Mouse (Mus musculus) embryo, embryonic 10.5 days (tissue): ENCODE results near the gene Cmpk2.
"Not testable (repeated sequence)": the region's sequence is repeated elsewhere in the genome, so short reads cannot be mapped to it uniquely, and the experiment has no call there.

Source experiments
- DNase-seq: peaks from one replicate; pipeline ENCODE4 v3.0.0-alpha.2; 2015; ENCODE audit warnings: low spot score

The Cmpk2 gene

GRCm38 (mm10) chr12:26469098-26470041, at the start of gene Cmpk2:
Gene Cmpk2, plus strand, starts transcription at chr12:26469204.
- DNase-seq = peak; percentile 77

GRCm38 (mm10) chr12:26424841-26425240, 44.2 kb upstream of the Cmpk2 start:
- DNase-seq = peak; percentile 78

GRCm38 (mm10) chr12:26428771-26429170, 40.2 kb upstream of the Cmpk2 start:
- not testable (repeated sequence) for DNase-seq

DNA sequence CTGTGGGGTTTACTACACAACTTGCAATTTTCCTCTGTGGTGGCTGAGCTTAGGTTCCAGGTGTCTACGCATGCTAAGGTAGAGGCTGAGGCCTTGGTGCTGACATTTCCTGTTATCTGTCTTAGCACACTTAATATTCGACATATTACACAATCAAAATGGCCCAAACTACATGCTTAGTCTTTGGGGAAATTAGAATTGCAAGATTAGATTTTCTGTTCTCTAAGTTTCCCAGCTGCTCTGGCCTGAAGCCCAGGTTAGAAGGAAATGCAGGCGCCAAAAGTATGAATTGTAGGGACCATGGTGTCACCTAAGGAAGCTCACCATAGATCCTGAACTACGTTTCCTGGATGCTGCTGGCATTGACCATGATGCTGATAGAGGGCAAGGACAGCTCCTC, 32.7 kb upstream of the Cmpk2 start:
- DNase-seq = no peak

GRCm38 (mm10) chr12:26437950-26438349, 31.1 kb upstream of the Cmpk2 start:
- no peak for DNase-seq

- no peak for DNase-seq
Measured at GRCm38 (mm10) chr12:26439366-26439765, 29.6 kb upstream of the Cmpk2 start.

GRCm38 (mm10) chr12:26444054-26444453, 24.9 kb upstream of the Cmpk2 start:
- peak; percentile 82 for DNase-seq

GRCm38 (mm10) chr12:26444511-26444910, 24.5 kb upstream of the Cmpk2 start:
- no peak for DNase-seq

DNA sequence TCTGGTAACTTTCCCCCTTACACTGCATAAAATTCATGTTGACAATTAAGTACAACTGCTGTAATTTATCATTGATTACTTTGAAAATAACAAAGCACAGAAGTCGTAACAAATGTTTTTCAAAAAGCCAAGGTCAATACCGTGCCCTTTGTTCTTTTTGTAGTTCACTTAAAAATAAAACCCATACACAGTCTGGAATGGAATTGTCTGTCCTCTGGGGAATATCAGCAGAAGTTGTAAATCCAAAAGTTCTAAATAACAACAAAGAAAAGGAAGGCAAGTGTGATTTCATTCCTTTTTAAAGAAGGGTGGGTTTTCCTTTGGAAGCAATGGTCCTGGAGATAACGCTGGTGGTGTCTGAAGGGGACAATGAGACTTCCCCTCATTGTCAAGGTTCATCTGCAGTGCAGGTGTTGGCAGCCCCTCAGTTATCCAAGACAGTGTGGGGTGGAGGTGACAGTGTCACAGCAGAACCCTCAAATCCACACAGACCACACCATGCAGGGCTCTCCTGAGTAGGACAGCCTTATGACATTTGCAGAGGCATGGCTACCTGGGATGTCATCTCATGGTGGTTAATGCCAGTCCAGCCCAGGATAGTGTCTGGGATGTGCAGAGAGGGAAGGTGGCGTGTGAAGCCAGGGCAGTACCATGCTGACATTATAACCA, 22.5 kb upstream of the Cmpk2 start:
- no peak for DNase-seq

- DNase-seq = no peak
Measured at GRCm38 (mm10) chr12:26449483-26449882, 19.5 kb upstream of the Cmpk2 start.

GRCm38 (mm10) chr12:26451150-26451549, 17.9 kb upstream of the Cmpk2 start:
- DNase-seq = no peak

- DNase-seq = no peak
Measured at GRCm38 (mm10) chr12:26452951-26453350, 16.1 kb upstream of the Cmpk2 start.

DNA sequence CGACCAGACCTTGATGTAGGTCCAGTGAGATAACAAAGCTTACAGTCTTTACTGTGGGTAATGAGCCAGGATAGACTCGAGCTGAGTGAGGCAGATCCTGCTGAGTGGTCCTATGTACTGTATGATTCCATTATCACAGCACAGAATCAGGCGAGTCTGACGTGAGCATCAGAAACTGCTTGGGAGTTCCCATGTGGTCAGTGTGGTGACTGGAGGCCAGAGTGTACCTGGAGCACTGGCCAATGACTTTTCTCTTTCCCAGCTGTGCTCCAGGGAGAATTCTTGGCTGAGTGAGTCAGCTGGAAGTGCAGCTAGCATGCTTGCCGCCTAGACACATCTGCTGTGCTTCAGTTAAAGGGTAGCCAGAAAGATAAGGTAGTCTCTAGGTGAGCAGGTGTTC, 14.3 kb upstream of the Cmpk2 start:
- no peak for DNase-seq

- peak; percentile 36 for DNase-seq
Measured at GRCm38 (mm10) chr12:26456028-26456698, 12.8 kb upstream of the Cmpk2 start, which contains the start of gene Rsad2. Gene Rsad2, minus strand, starts transcription at chr12:26456452.

DNA sequence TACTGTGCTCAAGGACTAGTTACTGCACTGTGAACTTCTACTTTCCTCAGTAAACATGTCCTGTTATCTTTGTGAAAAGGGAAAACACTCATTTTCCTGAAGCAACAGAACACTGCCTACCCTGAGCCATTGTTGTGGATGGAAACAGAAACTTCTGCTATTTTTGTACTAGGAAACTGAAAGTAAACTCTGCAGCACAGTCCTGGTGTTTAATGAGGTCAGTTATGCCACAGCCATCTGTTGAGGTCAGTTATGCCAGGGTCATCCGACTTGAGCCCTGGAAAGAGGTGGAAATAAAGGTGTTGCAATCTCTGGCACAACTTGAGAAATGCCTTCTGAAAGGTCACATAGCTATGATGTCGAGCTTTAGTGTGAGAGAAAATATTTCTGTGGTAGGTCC, 8.9 kb upstream of the Cmpk2 start:
- DNase-seq = no peak

- no peak for DNase-seq
Measured at GRCm38 (mm10) chr12:26465600-26465999, 3.4 kb upstream of the Cmpk2 start.

GRCm38 (mm10) chr12:26470042-26470409, 1.0 kb downstream of the Cmpk2 start:
- DNase-seq = peak; percentile 52

- no peak for DNase-seq
Measured at GRCm38 (mm10) chr12:26471376-26471775, 2.4 kb downstream of the Cmpk2 start.

GRCm38 (mm10) chr12:26472770-26473481, 3.9 kb downstream of the Cmpk2 start:
- DNase-seq = no peak

DNA sequence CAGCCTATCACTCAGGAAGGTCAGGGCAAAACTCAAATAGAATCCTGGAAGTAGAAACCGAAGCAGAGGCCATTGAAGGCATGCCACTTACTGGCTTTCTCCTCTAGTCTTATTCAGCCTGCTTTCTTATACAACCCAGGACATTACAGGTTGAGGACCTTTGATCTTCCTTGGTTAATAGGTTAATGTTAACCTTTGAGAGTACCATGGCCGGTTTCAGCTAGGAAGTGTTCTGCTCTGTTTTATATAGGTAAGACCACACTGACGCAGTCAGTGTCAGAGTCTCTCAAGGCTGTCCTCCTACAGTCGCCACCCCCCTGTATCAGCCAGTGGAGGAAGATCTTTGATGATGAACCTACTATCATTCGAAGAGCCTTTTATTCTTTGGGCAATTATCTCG, 4.7 kb downstream of the Cmpk2 start:
- no peak for DNase-seq

DNA sequence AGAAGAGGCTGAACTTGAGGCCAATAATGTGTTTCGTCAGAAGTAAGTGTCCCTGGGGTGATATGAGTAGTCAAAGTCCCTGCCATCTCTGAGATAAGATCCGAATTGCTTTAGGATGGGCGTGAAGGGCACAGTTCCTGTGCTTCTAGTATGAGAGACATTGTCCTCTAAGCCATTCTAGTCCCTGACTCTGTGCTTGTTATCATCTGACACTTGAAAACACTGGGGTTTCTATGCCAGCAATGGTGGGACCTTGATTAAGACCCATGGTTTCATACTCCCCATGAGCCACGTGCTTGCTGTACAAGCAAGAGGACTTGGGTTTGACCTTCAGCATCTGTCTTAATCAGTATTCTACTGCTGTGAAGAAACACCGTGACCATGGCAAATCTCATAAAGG, 8.2 kb downstream of the Cmpk2 start:
- DNase-seq = no peak
